Mouse (Mus musculus) frontal cortex, postnatal 25 days (tissue): ENCODE results near the gene Gm47996.
"Not testable (repeated sequence)": the region's sequence is repeated elsewhere in the genome, so short reads cannot be mapped to it uniquely, and the experiment has no call there.

Source experiments
- DNase-seq, 2 experiments: peaks; one replicate each; pipeline ENCODE4 v3.0.0; 2022; ENCODE audit warnings: low spot score in 2 of 2

Gm47996 gene

GRCm38 (mm10) chr1:151209824-151210355 lies at the start of gene Gm47996:
Gene Gm47996 (plus strand): TSS chr1:151210131.
- not testable (repeated sequence) for DNase-seq

- no peak for DNase-seq
Measured at GRCm38 (mm10) chr1:151166031-151166430, 43.9 kb upstream of the Gm47996 start.

GRCm38 (mm10) chr1:151167297-151168047 lies 42.5 kb upstream of the Gm47996 start:
- no peak for DNase-seq

GRCm38 (mm10) chr1:151168637-151169036 lies 41.3 kb upstream of the Gm47996 start:
- no peak for DNase-seq

- no peak for DNase-seq
Measured at GRCm38 (mm10) chr1:151171572-151172461, 38.1 kb upstream of the Gm47996 start.

- DNase-seq = no peak
Measured at GRCm38 (mm10) chr1:151177030-151177936, 32.6 kb upstream of the Gm47996 start.

GRCm38 (mm10) chr1:151177937-151178271 lies 32.0 kb upstream of the Gm47996 start:
- DNase-seq = no peak

- no peak for DNase-seq
Measured at GRCm38 (mm10) chr1:151178505-151179083, 31.3 kb upstream of the Gm47996 start.

- no peak for DNase-seq
Measured at GRCm38 (mm10) chr1:151180167-151180566, 29.8 kb upstream of the Gm47996 start.

- DNase-seq = not testable (repeated sequence)
Measured at GRCm38 (mm10) chr1:151182266-151182665, 27.7 kb upstream of the Gm47996 start, which contains the start of gene Gm47985. Gene Gm47985 (plus strand): TSS chr1:151182537.

GRCm38 (mm10) chr1:151186186-151186585 lies 23.7 kb upstream of the Gm47996 start:
- DNase-seq = not testable (repeated sequence)

- DNase-seq = not testable (repeated sequence)
Measured at GRCm38 (mm10) chr1:151186879-151187424, 23.0 kb upstream of the Gm47996 start.

GRCm38 (mm10) chr1:151188469-151188868 lies 21.5 kb upstream of the Gm47996 start:
- DNase-seq = no peak

GRCm38 (mm10) chr1:151192075-151192474 lies 17.9 kb upstream of the Gm47996 start, which contains the start of gene Gm8947:
Gene Gm8947 (plus strand): TSS chr1:151192376.
- not testable (repeated sequence) for DNase-seq

GRCm38 (mm10) chr1:151192739-151193138 lies 17.2 kb upstream of the Gm47996 start:
- DNase-seq = not testable (repeated sequence)

- DNase-seq = not testable (repeated sequence)
Measured at GRCm38 (mm10) chr1:151195986-151196385, 13.9 kb upstream of the Gm47996 start.

GRCm38 (mm10) chr1:151196690-151197089 lies 13.2 kb upstream of the Gm47996 start:
- not testable (repeated sequence) for DNase-seq

GRCm38 (mm10) chr1:151198120-151198519 lies 11.8 kb upstream of the Gm47996 start, which contains the start of gene Gm47995:
Gene Gm47995 (plus strand): TSS chr1:151198448.
- DNase-seq = not testable (repeated sequence)

GRCm38 (mm10) chr1:151200620-151201019 lies 9.3 kb upstream of the Gm47996 start:
- not testable (repeated sequence) for DNase-seq

GRCm38 (mm10) chr1:151202771-151203170 lies 7.2 kb upstream of the Gm47996 start:
- DNase-seq = not testable (repeated sequence)
